ENCODE assay signal across 12 mouse cellular contexts in genomic region chr8:79060013-79060609, GRCm38 (mm10). TPM values are rescaled to one million over a fixed set of nuclear protein-coding genes. Genes with fewer than 3 reads are reported as not detected.
DNase-seq lines count a peak whose midpoint lies in the region; TF ChIP-seq lines count a peak whose summit lies in the region.
"Had no signal": no experiment of that assay in that cellular context is flagged by ENCODE, and none has a peak within 500 bp of the region (broad histone marks: within the 10 kb centered on the region; RNA-seq: fewer than 3 reads in every experiment).

No protein-coding gene starts in this region.

- H3K27ac ChIP-seq in heart, embryonic 10.5 days: peak overlapping the region; percentile 18; the same call in 1 of the 2 replicates
- no peak overlapping the region for H3K27ac ChIP-seq in heart, adult 2 months
- no peak overlapping the region for H3K27ac ChIP-seq in thymus, adult 2 months (ENCODE audit: control insufficient read depth, insufficient read depth, low read length)
- H3K27ac ChIP-seq: midbrain, embryonic 15.5 days had no signal

- H3K9me3 ChIP-seq in heart, embryonic 10.5 days: no peaks in the 10 kb centered on the region
- H3K9me3 ChIP-seq: midbrain, embryonic 15.5 days had no signal

- H3K9ac ChIP-seq in heart, adult 2 months (ENCODE audit: low read depth, low read length): no peak overlapping the region
- H3K9ac ChIP-seq: lung, embryonic 14.5 days; midbrain, embryonic 15.5 days had no signal

- H3K79me2 ChIP-seq in heart, adult 2 months (replicated peaks; ENCODE audit: control insufficient read depth, insufficient read depth, low read length): no peaks in the 10 kb centered on the region

- 73% methylated on average over 19 of the region's 19 CpGs for WGBS in heart, embryonic 10.5 days
- 81% methylated on average over 19 of the region's 19 CpGs for WGBS in heart, adult 2 months
- 88% methylated on average over 19 of the region's 19 CpGs for WGBS in thymus, adult 2 months

- H3K4me1 ChIP-seq in heart, embryonic 10.5 days: peaks cover 40% of the 10 kb centered on the region
- no peaks in the 10 kb centered on the region for H3K4me1 ChIP-seq in heart, adult 2 months (ENCODE audit: control insufficient read depth, insufficient read depth, low read length)
- H3K4me1 ChIP-seq in thymus, adult 2 months (replicated peaks; ENCODE audit: control insufficient read depth, insufficient read depth, low read length): 0 out of 2 replicates have a peak, but pooled peaks cover 2% of the 10 kb centered on the region
- H3K4me1 ChIP-seq: midbrain, embryonic 15.5 days had no signal

- H3K27me3 ChIP-seq in heart, embryonic 10.5 days (ENCODE audit: insufficient read depth, poor library complexity, severe bottlenecking): no peaks in the 10 kb centered on the region
- no peaks in the 10 kb centered on the region for H3K27me3 ChIP-seq in heart, adult 2 months (ENCODE audit: control insufficient read depth, insufficient read depth, low read length)
- H3K27me3 ChIP-seq in thymus, adult 2 months (ENCODE audit: control insufficient read depth, insufficient read depth, low read length): no peaks in the 10 kb centered on the region
- H3K27me3 ChIP-seq: midbrain, embryonic 15.5 days had no signal

- no peak overlapping the region for H3K4me3 ChIP-seq in heart, embryonic 10.5 days
- H3K4me3 ChIP-seq in heart, adult 2 months: no peak overlapping the region
- H3K4me3 ChIP-seq in thymus, adult 2 months (ENCODE audit: control insufficient read depth, insufficient read depth, low read length): no peak overlapping the region
- H3K4me3 ChIP-seq: erythroblast, embryonic 14.5 days; midbrain, embryonic 15.5 days had no signal

- peaks cover 46% of the 10 kb centered on the region for H3K36me3 ChIP-seq in heart, embryonic 10.5 days
- H3K36me3 ChIP-seq in heart, adult 2 months (ENCODE audit: control insufficient read depth, insufficient read depth, low read length): no peaks in the 10 kb centered on the region
- no peaks in the 10 kb centered on the region for H3K36me3 ChIP-seq in thymus, adult 2 months (ENCODE audit: control insufficient read depth, insufficient read depth, low read length)

- no peak for TF ChIP-seq EP300 in heart, adult 2 months (IDR thresholded peaks at IDR 0.05; ENCODE audit: insufficient read depth, low read depth, low read length)

- TF ChIP-seq POLR2A in heart, adult 2 months (IDR thresholded peaks at IDR 0.05; ENCODE audit: insufficient read depth, low read depth, low read length): no peak
- TF ChIP-seq POLR2A in thymus, adult 2 months (IDR thresholded peaks at IDR 0.05; ENCODE audit: control insufficient read depth, extremely low read depth, insufficient read depth, low read length, poor library complexity): no peak

- no peak for TF ChIP-seq CTCF in heart, adult 2 months (IDR thresholded peaks at IDR 0.05)
- TF ChIP-seq CTCF in thymus, adult 2 months (IDR thresholded peaks at IDR 0.05; ENCODE audit: borderline replicate concordance, control insufficient read depth, extremely low read depth, insufficient read depth, low read length, poor library complexity): no peak

- intact Hi-C loops in heart, adult 2 months (cut with DNase I): no loop called here
- intact Hi-C loops in heart, postnatal 25 days (cut with DNase I): no loop called here

- no peak for DNase-seq in heart, embryonic 10.5 days (ENCODE audit: low spot score)
- DNase-seq in heart, adult 2 months: no peak
- peak; percentile 35 for DNase-seq in thymus, postnatal 14 days
- no peak for DNase-seq in thymus, adult 2 months
- DNase-seq in forelimb bud, embryonic 11.5 days (ENCODE audit: low read depth, low spot score): peak; percentile 65
- peak; percentile 49 to 51 for DNase-seq in urinary bladder, postnatal 36 days (ENCODE audit: low spot score in 2 of 2)
- no peak for DNase-seq in gastrocnemius, postnatal 4 days (ENCODE audit: low spot score in 2 of 2)
- no peak for DNase-seq in heart, postnatal 25 days (ENCODE audit: low spot score)
- DNase-seq: cerebellum, adult 18-20 months; lung, embryonic 14.5 days had no signal

RNA-seq across cellular contexts. Expression of gene Zfp827, which starts 31.9 kb away (rescaled TPM):
- polyA plus RNA-seq in heart, embryonic 10.5 days (2016; fragmentation: Nextera tagmentation; extraction: Ambion mirVana): 5.8 and 7.4 TPM in 2 replicates
- total RNA-seq in heart, adult 2 months (2021): 10 to 100 TPM; 12.8 to 15.8 TPM
- polyA plus RNA-seq in heart, adult 2 months (2012; rRNA removed): 10.5 and 17.0 TPM in 2 replicates
- 9.6 and 10.1 TPM in 2 replicates for polyA plus RNA-seq in thymus, adult 2 months (2012; rRNA removed)
- total RNA-seq in gastrocnemius, postnatal 4 days (2021): 10 to 100 TPM; 18.8 to 19.9 TPM
- 10 to 100 TPM; 13.2 to 13.6 TPM for total RNA-seq in heart, postnatal 25 days (2021)

Comparison
In these comparisons a context has a peak if more than half of its experiments do, and no peak if none do; other contexts are left out.
1. DNase-seq: peak in thymus, postnatal 14 days (single experiment), forelimb bud, embryonic 11.5 days (single experiment) and urinary bladder, postnatal 36 days (2 of 2); none in heart, embryonic 10.5 days (single experiment), heart, adult 2 months (0 of 2), thymus, adult 2 months (single experiment), gastrocnemius, postnatal 4 days (0 of 2) and heart, postnatal 25 days (single experiment).